Comparison of ENCODE assay signal across 10 mouse cellular contexts in genomic region chr9:32515894-32516686, GRCm38 (mm10). TPM values are rescaled to one million over a fixed set of nuclear protein-coding genes. Genes with fewer than 3 reads are reported as not detected.
DNase-seq lines count a peak whose midpoint lies in the region; ATAC-seq and TF ChIP-seq lines count a peak whose summit lies in the region.
"Had no signal": no experiment of that assay in that cellular context is flagged by ENCODE, and none has a peak within 500 bp of the region (broad histone marks: within the 10 kb centered on the region; RNA-seq: fewer than 3 reads in every experiment).

No protein-coding gene starts in this region.

- no peak overlapping the region for H3K4me3 ChIP-seq in lung, embryonic 15.5 days
- peak overlapping the region; percentile 29; the same call in 1 of the 2 replicates for H3K4me3 ChIP-seq in thymus, adult 2 months (ENCODE audit: control insufficient read depth, insufficient read depth, low read length)

- TF ChIP-seq CTCF in thymus, adult 2 months (IDR thresholded peaks at IDR 0.05; ENCODE audit: borderline replicate concordance, control insufficient read depth, extremely low read depth, insufficient read depth, low read length, poor library complexity): no peak

- H3K4me1 ChIP-seq in lung, embryonic 15.5 days: peaks cover 35% of the 10 kb centered on the region
- peaks cover 79% of the 10 kb centered on the region for H3K4me1 ChIP-seq in thymus, adult 2 months (replicated peaks; ENCODE audit: control insufficient read depth, insufficient read depth, low read length)

- DNase-seq in kidney, postnatal 10 days: peak; percentile 52
- no peak for DNase-seq in kidney, adult 9 months
- DNase-seq in thymus, adult 2 months: peak; percentile 87
- no peak for DNase-seq in cerebellum, adult 8-10 months
- DNase-seq in layer of hippocampus, adult 9-10 months (ENCODE audit: low spot score): no peak
- DNase-seq in yolk sac, embryonic 10.5 days (ENCODE audit: low spot score): no peak
- DNase-seq: right cerebral cortex, adult 18-20 months had no signal

- peak overlapping the region; percentile 29 for H3K27ac ChIP-seq in lung, embryonic 15.5 days
- H3K27ac ChIP-seq in thymus, adult 2 months (ENCODE audit: control insufficient read depth, insufficient read depth, low read length): peak overlapping the region; percentile 97

- ATAC-seq in common myeloid progenitor, adult 5-6 weeks (replicated peaks; ENCODE audit: low read depth, poor library complexity, severe bottlenecking): peak; percentile 36; the same call in 1 of the 2 replicates
- no peak for ATAC-seq in lung, embryonic 15.5 days (ENCODE audit: borderline replicate concordance, extremely low read depth, low FRiP score, low TSS enrichment)
- ATAC-seq: forebrain, embryonic 14.5 days had no signal

- no peaks in the 10 kb centered on the region for H3K36me3 ChIP-seq in lung, embryonic 15.5 days
- H3K36me3 ChIP-seq in thymus, adult 2 months (ENCODE audit: control insufficient read depth, insufficient read depth, low read length): no peaks in the 10 kb centered on the region

- 0 out of 2 replicates have a peak overlapping the region, but pooled peaks have one; percentile 1 for H3K4me2 ChIP-seq in lung, embryonic 15.5 days

- no peaks in the 10 kb centered on the region for H3K9me3 ChIP-seq in lung, embryonic 15.5 days

- WGBS in lung, embryonic 15.5 days: 61% methylated on average over 10 of the region's 10 CpGs
- 22% methylated on average over 10 of the region's 10 CpGs for WGBS in thymus, adult 2 months

- no peak overlapping the region for H3K9ac ChIP-seq in lung, embryonic 15.5 days

- TF ChIP-seq POLR2A in thymus, adult 2 months (IDR thresholded peaks at IDR 0.05; ENCODE audit: control insufficient read depth, extremely low read depth, insufficient read depth, low read length, poor library complexity): no peak

- H3K27me3 ChIP-seq in lung, embryonic 15.5 days: no peaks in the 10 kb centered on the region
- no peaks in the 10 kb centered on the region for H3K27me3 ChIP-seq in thymus, adult 2 months (ENCODE audit: control insufficient read depth, insufficient read depth, low read length)

RNA-seq across cellular contexts. Expression of gene Fli1, which starts 26.6 kb away (rescaled TPM):
- total RNA-seq in common myeloid progenitor, adult 5-6 weeks (2017): 88.2 and 91.2 TPM in 2 replicates
- 34.4 and 35.2 TPM in 2 replicates for polyA plus RNA-seq in lung, embryonic 15.5 days (2015; fragmentation: Nextera tagmentation; extraction: Ambion mirVana)
- polyA plus RNA-seq in thymus, adult 2 months (2012; rRNA removed): 28.5 and 33.9 TPM in 2 replicates

Comparison
In these comparisons a context has a peak if more than half of its experiments do, and no peak if none do; other contexts are left out.
1. DNase-seq: peak in kidney, postnatal 10 days (single experiment) and thymus, adult 2 months (single experiment); none in kidney, adult 9 months (single experiment), cerebellum, adult 8-10 months (single experiment), layer of hippocampus, adult 9-10 months (single experiment) and yolk sac, embryonic 10.5 days (single experiment).